Mouse (Mus musculus) thymus, adult 2 months (tissue): ENCODE measurements around the gene Slc38a4. TPM values are rescaled to one million over a fixed set of nuclear protein-coding genes. Genes with fewer than 3 reads are reported as not detected.

Source experiments
- DNase-seq: peaks from one replicate; pipeline ENCODE4 v3.0.0; 2021
- H3K27ac ChIP-seq: fragments of 200-500 bp; 2 replicates; pipeline ENCODE4 v1.5.1; 2012; ENCODE audit warnings: low read length, control low read depth; ENCODE audit not compliant: control insufficient read depth, insufficient read depth
- H3K27me3 ChIP-seq: fragments of 200-500 bp; 2 replicates; pipeline ENCODE4 v1.6.1; 2012; ENCODE audit warnings: mild to moderate bottlenecking, low read length, moderate library complexity, mixed read lengths; ENCODE audit not compliant: control insufficient read depth, insufficient read depth
- H3K36me3 ChIP-seq: fragments of 200-500 bp; 2 replicates; pipeline ENCODE4 v1.6.1; 2012; ENCODE audit warnings: mild to moderate bottlenecking, low read length, moderate library complexity; ENCODE audit not compliant: control insufficient read depth, insufficient read depth
- H3K4me1 ChIP-seq: fragments of 200-500 bp; replicated peaks from 2 replicates; pipeline ENCODE4 v1.6.1; 2012; ENCODE audit warnings: low read length; ENCODE audit not compliant: control insufficient read depth, insufficient read depth
- H3K4me3 ChIP-seq: fragments of 200-500 bp; 2 replicates; pipeline ENCODE4 v1.5.1; 2012; ENCODE audit warnings: mild to moderate bottlenecking, low read length, control low read depth, moderate library complexity; ENCODE audit not compliant: control insufficient read depth, insufficient read depth
- CTCF ChIP-seq: fragments of 200-500 bp; IDR thresholded peaks from 2 replicates; pipeline ENCODE4 v1.5.1; 2012; ENCODE audit warnings: mild to moderate bottlenecking, control low read depth, low read length, moderate library complexity, borderline replicate concordance; ENCODE audit not compliant: control insufficient read depth, poor library complexity, insufficient read depth; ENCODE audit errors: extremely low read depth
- POLR2A ChIP-seq: fragments of 200-500 bp; IDR thresholded peaks from 2 replicates; pipeline ENCODE4 v1.6.1; 2012; ENCODE audit warnings: mild to moderate bottlenecking, low read length, control low read depth, moderate library complexity; ENCODE audit not compliant: control insufficient read depth, poor library complexity, insufficient read depth; ENCODE audit errors: extremely low read depth
- WGBS: fragments of 180-500 bp; shearing (Covaris S2); methylation state at CpG from one replicate; pipeline ENCODE4 v1.1.7; 2018; 5-methylcytosine and 5-hydroxymethylcytosine counted together
- polyA plus RNA-seq: library from polyadenylated mRNA; depleted of rRNA; stranded (reverse); fragments of >200 nt; gene quantifications from 2 replicates; pipeline ENCODE4 v1.2.3, GENCODE M21; 2012

The Slc38a4 gene
- polyA plus RNA-seq, 1 experiment, result 1.8 TPM

- WGBS, result 89% methylated on average over 2 of the region's 2 CpGs
- TF ChIP-seq CTCF, result no peak
- TF ChIP-seq POLR2A, result no peak
These were observed 33.5 kb downstream of the Slc38a4 start for GRCm38 (mm10) chr15:97022213-97022612.

GRCm38 (mm10) chr15:97020221-97020620, 35.5 kb downstream of the Slc38a4 start:
- H3K27me3 ChIP-seq, result no peaks in the 10 kb centered on the region
- no peak for DNase-seq
- no peaks in the 10 kb centered on the region for H3K36me3 ChIP-seq
- no peaks in the 10 kb centered on the region for H3K4me1 ChIP-seq
- no peak for TF ChIP-seq POLR2A
- no peak for TF ChIP-seq CTCF
- WGBS, result 92% methylated on average over 6 of the region's 6 CpGs
- H3K27ac ChIP-seq, result no peak overlapping the region
- H3K4me3 ChIP-seq, result no peak overlapping the region

More at GRCm38 (mm10) chr15:97022213-97022612, 33.5 kb downstream of the Slc38a4 start:
- Histone ChIP-seq H3K4me3 (no peak overlapping the region), H3K27me3 (no peaks in the 10 kb centered on the region), H3K4me1 (no peaks in the 10 kb centered on the region), H3K36me3 (no peaks in the 10 kb centered on the region), H3K27ac (no peak overlapping the region)
- DNase-seq, result no peak

GRCm38 (mm10) chr15:97019323-97019722, 36.4 kb downstream of the Slc38a4 start:
- Histone ChIP-seq H3K36me3 (no peaks in the 10 kb centered on the region), H3K4me1 (no peaks in the 10 kb centered on the region), H3K27ac (no peak overlapping the region), H3K4me3 (no peak overlapping the region), H3K27me3 (no peaks in the 10 kb centered on the region)
- DNase-seq, result no peak
- no peak for TF ChIP-seq POLR2A
- TF ChIP-seq CTCF, result no peak
- WGBS, result 96% methylated on average over 11 of the region's 11 CpGs

GRCm38 (mm10) chr15:97017195-97017594, 38.6 kb downstream of the Slc38a4 start:
- 92% methylated on average over 9 of the region's 9 CpGs for WGBS
- H3K4me1 ChIP-seq, result no peaks in the 10 kb centered on the region
- TF ChIP-seq CTCF (no peak), POLR2A (no peak)
- no peaks in the 10 kb centered on the region for H3K27me3 ChIP-seq
- H3K27ac ChIP-seq, result no peak overlapping the region
- H3K36me3 ChIP-seq, result no peaks in the 10 kb centered on the region
- no peak for DNase-seq
- H3K4me3 ChIP-seq, result no peak overlapping the region

- no peak overlapping the region for H3K27ac ChIP-seq
- no peak overlapping the region for H3K4me3 ChIP-seq
- H3K36me3 ChIP-seq, result no peaks in the 10 kb centered on the region
- H3K27me3 ChIP-seq, result no peaks in the 10 kb centered on the region
- H3K4me1 ChIP-seq, result no peaks in the 10 kb centered on the region
- 97% methylated on average over 12 of the region's 12 CpGs for WGBS
- no peak for DNase-seq
- TF ChIP-seq CTCF, result no peak
- TF ChIP-seq POLR2A, result no peak
These were observed 40.6 kb downstream of the Slc38a4 start for GRCm38 (mm10) chr15:97015036-97015596.

DNA sequence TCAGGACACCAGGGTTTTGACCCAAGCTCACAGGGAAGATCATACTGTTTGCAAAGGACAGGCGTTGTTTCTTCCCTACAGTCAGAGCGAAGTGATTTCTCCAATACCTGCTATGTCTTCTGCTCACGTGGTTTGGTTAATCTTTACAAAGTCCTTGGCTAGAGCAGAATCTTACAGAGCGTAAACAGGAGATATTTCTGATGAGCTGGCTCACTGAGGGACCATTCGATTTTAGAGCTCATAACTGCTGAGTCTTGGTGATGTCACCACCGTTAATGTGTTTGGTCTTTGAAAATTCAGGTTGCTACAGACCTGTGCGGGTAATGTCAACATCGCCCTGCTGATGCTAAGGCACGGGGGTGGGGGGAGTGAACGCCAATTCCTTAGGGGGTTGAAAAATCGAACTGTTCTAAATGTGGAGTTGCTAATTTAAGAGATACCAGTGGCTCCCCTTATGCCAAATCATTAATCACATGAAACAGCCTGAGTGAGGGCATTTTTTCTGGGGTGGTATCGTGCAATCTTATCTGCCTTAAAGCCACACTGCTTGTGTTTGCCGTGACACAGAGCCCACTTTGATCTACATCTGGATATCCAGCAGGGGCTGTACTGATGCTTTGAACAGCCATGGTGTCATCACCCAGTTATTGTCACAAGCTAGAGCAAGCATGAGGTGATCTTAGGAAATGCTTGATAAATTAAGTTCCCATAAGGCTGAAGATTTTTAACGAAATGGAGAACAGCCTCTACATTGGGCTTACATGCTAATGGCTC, 44.0 kb downstream of the Slc38a4 start:
- Histone ChIP-seq H3K27me3 (no peaks in the 10 kb centered on the region), H3K4me3 (no peak overlapping the region), H3K36me3 (no peaks in the 10 kb centered on the region), H3K4me1 (no peaks in the 10 kb centered on the region), H3K27ac (no peak overlapping the region)
- 91% methylated on average over 14 of the region's 14 CpGs for WGBS
- DNase-seq, result no peak
- TF ChIP-seq POLR2A (no peak), CTCF (no peak)
